Mouse (Mus musculus) urinary bladder, postnatal 36 days (tissue): ENCODE measurements around the gene Cntn1.
"Not testable (repeated sequence)": the region's sequence is repeated elsewhere in the genome, so short reads cannot be mapped to it uniquely, and the experiment has no call there.

Experiments
- DNase-seq, 2 experiments: peaks; one replicate each; pipeline ENCODE4 v3.0.0; 2022; ENCODE audit warnings: low spot score in 2 of 2, mixed read lengths in 1 of 2

Cntn1 gene

DNA sequence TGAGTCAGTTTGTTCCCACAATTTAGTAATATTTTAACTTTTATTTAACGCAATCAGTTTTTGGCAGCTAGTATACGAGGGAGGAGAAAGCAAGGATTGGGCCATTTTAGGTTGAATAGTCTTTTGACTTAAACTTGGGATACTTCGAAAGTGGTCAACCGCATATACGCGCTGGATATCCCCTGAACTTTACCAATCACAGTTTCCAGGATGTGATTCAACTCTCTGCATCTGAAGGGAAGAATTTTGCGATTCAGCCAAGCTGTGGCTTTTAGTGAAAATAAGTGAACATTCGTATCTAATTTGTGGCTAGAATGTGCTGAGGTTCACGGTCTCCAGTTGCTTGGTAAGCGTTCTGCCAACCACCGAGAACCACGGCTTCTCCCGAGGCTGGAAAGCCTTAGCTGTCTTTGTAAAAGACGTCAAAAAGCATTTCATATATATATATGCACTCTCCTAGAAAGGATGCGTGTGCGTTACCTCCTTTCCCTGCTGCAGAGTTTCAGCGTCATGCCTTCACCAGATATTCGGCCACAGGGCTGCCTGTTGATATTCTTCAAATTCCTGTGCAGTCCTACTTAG lies 217.9 kb downstream of the Cntn1 start:
- no peak for DNase-seq

GRCm38 (mm10) chr15:92271801-92272365 lies 220.9 kb downstream of the Cntn1 start:
- DNase-seq = no peak

- no peak for DNase-seq
Measured at GRCm38 (mm10) chr15:92276826-92277225, 225.9 kb downstream of the Cntn1 start.

GRCm38 (mm10) chr15:92277984-92278383 lies 227.0 kb downstream of the Cntn1 start:
- DNase-seq = no peak

GRCm38 (mm10) chr15:92280966-92281365 lies 230.0 kb downstream of the Cntn1 start:
- DNase-seq = no peak

DNA sequence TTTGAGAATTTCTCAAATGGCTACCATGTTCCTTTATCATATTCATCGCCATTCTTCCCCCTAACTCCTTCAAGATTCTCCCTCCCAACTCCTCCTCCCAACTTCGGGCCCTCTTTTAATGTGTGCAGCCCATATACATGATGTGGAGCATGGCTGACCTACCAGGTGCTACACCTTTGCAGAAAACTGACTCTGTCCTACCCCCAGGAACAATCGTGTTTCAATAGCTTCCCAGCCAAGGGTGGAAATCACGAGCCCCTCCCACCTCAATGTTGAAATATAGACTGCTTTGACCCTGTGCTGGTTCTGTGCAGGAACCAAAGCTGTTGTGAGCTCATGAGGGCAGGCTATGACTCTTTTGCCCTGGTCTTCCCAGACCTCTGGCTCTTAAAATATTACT lies 236.7 kb downstream of the Cntn1 start:
- no peak for DNase-seq

DNA sequence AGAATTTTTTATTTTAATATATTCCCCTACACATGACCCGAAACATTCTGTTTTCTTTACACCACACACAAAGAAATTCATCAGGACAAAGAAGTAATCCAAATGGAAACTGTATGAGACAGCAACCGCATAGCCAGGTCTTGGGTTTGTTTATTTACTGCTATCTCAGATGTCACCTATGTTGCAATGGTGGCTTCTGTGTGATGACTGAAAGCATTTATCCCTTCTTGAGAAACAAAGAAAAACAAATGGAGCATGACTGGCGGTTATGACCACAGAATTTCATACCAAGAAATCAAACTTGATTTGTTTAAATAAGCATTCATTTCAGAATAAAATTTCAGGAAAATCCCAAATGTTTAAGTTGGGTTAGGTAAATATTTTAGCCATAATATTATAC lies 245.5 kb downstream of the Cntn1 start:
- no peak for DNase-seq

GRCm38 (mm10) chr15:92302796-92303195 lies 251.8 kb downstream of the Cntn1 start:
- DNase-seq = no peak

DNA sequence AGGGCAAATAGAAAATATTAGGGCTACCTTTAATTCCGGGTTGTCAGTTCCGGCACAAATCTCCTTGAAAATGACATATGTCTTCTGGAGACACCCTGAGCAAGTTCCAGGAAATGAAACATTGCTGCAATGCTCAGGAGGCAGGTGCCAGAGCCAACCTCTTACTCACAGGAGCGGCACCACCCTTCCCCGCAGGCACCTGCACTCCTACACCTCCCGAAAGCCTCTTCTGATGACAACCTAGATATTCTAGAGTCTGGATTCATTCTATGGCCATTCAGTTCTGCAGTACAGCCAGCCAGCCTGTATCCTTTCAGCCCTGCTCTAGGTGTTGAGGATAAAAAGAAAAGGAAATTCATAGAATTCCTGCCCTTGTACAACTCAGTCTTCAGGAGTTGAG lies 253.3 kb downstream of the Cntn1 start:
- DNase-seq = no peak

DNA sequence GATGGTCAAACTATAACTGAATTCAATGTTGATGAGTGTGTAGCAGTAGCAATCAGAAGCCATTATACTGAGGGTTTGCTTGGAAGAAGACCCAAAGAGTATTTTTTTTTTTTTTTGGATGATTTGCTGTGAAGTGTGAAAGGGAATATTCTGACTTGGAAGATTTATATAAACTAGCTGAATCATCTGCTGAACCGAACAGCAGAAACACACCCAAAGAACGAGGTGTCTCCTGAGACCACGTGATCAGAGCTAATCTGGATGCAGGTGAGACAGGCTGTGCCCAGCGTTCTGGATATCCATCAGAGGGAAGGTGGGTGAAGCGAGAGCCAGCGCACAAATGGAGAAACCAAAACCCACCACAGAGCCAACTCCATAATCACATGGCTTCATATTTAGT lies 271.0 kb downstream of the Cntn1 start:
- no peak for DNase-seq

- no peak for DNase-seq
Measured at GRCm38 (mm10) chr15:92327111-92327510, 276.1 kb downstream of the Cntn1 start.

DNA sequence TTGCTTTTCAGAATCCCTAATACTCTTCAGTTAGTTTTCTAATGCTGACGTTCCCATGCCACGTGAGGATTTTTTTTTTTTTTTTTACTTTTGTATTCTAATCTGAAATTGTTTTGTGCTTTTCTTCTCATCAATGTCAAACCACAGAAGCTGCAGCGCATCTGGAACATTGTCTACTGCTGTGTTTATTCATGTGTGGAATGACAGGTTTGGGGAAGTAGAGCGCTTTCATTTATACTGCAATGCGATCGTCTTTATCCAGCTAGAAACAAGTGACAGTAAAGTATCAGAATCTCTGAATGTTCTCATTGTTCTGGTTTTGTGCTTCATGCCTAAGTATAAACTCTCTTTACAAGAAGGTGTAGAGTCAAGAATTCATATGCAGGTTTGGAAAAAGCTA lies 289.3 kb downstream of the Cntn1 start:
- DNase-seq = no peak

- no peak for DNase-seq
Measured at GRCm38 (mm10) chr15:92341424-92341823, 290.5 kb downstream of the Cntn1 start.

DNA sequence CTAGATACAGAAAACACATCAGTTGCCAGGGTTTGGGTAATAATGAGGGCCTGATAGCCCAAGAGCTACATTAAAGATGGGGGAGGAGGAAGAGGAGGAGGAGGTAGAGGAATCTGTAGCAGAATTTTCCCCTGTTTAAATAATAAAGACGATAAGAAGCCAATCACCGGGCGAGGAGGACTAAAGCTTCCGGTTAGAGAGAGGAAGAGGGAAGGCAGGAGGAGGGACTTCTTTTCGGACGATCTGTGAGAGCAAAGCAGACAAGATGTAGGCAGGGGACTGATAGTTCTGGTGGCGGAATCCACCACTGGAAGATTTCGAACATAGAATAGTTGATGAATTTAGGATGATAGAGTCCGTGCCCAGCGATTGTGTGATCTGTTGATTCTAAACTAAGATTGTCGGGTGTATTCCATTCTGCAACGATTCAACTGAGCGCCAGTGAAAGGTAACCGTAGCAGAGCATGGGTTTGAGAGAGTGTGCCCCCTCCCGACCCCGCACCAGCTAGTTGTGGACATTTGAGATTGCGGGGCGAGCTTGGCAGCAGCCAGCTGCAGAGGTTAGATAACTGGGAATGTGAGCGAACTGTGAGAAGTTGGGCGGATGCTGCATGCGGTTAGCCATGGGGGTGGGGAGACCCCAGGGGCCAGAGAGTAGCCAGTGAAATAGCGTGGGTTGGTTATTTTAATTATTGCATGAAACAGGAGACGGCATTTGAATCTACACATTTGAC lies 293.3 kb downstream of the Cntn1 start:
- DNase-seq = no peak

DNA sequence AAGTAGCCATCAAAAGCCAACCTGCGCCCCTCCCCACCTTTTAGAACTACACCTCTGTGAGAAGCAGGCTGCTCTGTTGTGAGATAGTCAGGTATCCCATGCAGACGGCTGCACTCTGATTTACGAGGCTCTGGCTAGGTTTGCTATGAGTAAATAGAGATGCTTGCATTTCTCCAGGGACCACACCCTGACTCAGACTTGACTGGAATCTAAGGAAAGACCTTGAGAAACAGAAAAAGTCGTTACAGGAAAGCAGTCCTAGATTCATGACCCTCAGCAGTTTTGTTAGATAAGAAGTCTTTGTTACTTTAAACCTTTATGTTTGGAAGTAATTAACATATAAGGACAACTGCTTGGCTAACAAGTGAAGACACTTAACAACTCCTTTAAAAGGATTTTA lies 296.5 kb downstream of the Cntn1 start:
- DNase-seq = no peak

DNA sequence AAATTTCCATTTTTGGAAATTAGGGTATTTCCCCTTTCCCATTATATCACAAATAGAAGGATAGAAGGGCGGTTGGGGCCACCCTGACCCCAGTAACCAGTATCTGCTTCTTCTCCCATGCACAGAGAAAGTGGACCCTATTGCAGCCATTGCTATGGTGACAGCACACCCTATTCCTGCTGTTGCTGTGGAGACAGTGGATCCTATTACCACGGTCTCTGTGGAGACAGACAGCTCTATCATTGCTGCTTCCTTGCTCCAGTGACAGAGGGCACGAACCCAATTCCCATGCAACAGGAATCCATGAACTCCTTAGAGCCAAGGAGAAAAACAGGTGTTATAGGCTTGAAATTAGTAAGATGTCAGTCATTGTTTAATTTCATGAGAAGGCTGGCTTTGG lies 296.9 kb downstream of the Cntn1 start:
- DNase-seq = no peak

- not testable (repeated sequence) for DNase-seq
Measured at GRCm38 (mm10) chr15:92348453-92348852, 297.5 kb downstream of the Cntn1 start.

GRCm38 (mm10) chr15:92364153-92364552 lies 313.2 kb downstream of the Cntn1 start:
- no peak for DNase-seq

- no peak for DNase-seq
Measured at GRCm38 (mm10) chr15:92364592-92364991, 313.6 kb downstream of the Cntn1 start.
